ENCODE assay signal across 24 mouse cellular contexts in the genomic region with DNA sequence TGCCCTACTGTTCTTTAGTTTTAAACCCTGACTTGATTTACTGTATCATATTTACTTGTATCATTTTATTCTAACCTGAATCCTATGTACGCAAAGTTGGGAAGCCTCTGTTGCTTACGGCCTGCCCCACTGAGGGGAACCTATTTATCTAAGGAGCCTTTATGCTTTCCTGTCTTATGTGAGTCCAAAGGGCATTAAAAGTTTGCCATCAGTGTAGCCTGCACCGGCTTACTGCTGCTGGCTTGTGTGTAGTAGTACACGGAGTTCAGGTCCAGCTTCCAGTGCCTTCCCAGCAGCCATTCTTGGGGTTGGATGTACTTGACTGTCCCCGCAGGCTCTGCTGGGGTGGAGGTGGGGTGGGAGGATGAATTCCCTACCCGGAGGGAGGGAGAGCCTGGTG. TPM values are rescaled to one million over a fixed set of nuclear protein-coding genes. Genes with fewer than 3 reads are reported as not detected.
"Had no signal": no experiment of that assay in that cellular context is flagged by ENCODE, and none has a peak within 500 bp of the region (broad histone marks: within the 10 kb centered on the region; RNA-seq: fewer than 3 reads in every experiment).

No protein-coding gene starts in this region.

- H3K36me3 ChIP-seq: midbrain, embryonic 10.5 days; midbrain, embryonic 12.5 days; neural tube, embryonic 13.5 days; neural tube, embryonic 15.5 days had no signal

- H3K27me3 ChIP-seq: midbrain, embryonic 12.5 days; neural tube, embryonic 13.5 days; neural tube, embryonic 15.5 days had no signal

- H3K4me1 ChIP-seq: midbrain, embryonic 10.5 days; midbrain, embryonic 12.5 days; neural tube, embryonic 13.5 days; neural tube, embryonic 15.5 days had no signal

- H3K4me3 ChIP-seq: midbrain, embryonic 10.5 days; midbrain, embryonic 12.5 days; myocyte; neural tube, embryonic 13.5 days; neural tube, embryonic 15.5 days had no signal

- H3K9ac ChIP-seq: lung, embryonic 14.5 days; midbrain, embryonic 12.5 days; neural tube, embryonic 13.5 days; neural tube, embryonic 15.5 days had no signal

- H3K4me2 ChIP-seq: lung, embryonic 14.5 days; midbrain, embryonic 12.5 days; neural tube, embryonic 13.5 days; neural tube, embryonic 15.5 days had no signal

- DNase-seq: lung, adult 18-20 months; lung, embryonic 14.5 days; lung, postnatal 10 days; lung, postnatal 4 days; midbrain, embryonic 14.5 days; retina, postnatal 1 day; right cerebral cortex, adult 18-20 months; right cerebral cortex, postnatal 25 days; right cerebral cortex, postnatal 4 days; spleen, adult 18-20 months; thymus, adult 18-20 months; thymus, postnatal 14 days; thymus, postnatal 36 days had no signal

- ATAC-seq: midbrain, embryonic 16.5 days had no signal

- H3K9me3 ChIP-seq: midbrain, embryonic 10.5 days; midbrain, embryonic 12.5 days; neural tube, embryonic 13.5 days; neural tube, embryonic 15.5 days had no signal

- H3K27ac ChIP-seq: midbrain, embryonic 10.5 days; midbrain, embryonic 12.5 days; neural tube, embryonic 13.5 days; neural tube, embryonic 15.5 days had no signal

RNA-seq across cellular contexts. Expression of gene Prss48, which starts 17.8 kb away (rescaled TPM):
- polyA plus RNA-seq: midbrain, embryonic 10.5 days; midbrain, embryonic 12.5 days; midbrain, embryonic 14.5 days; midbrain, embryonic 16.5 days; myocyte; neural tube, embryonic 11.5 days; neural tube, embryonic 13.5 days; neural tube, embryonic 15.5 days; small intestine, adult 2 months; stomach, embryonic 16.5 days; thymus, postnatal 0 days; urinary bladder, adult 2 months had no signal
